Mouse (Mus musculus): Measurements from ENCODE around the gene Ptgis. TPM values are rescaled to one million over a fixed set of nuclear protein-coding genes. Genes with fewer than 3 reads are reported as not detected.

Gene Ptgis
- polyA plus RNA-seq, 1 experiment from 2014 or later, result 4.2 TPM

DNA sequence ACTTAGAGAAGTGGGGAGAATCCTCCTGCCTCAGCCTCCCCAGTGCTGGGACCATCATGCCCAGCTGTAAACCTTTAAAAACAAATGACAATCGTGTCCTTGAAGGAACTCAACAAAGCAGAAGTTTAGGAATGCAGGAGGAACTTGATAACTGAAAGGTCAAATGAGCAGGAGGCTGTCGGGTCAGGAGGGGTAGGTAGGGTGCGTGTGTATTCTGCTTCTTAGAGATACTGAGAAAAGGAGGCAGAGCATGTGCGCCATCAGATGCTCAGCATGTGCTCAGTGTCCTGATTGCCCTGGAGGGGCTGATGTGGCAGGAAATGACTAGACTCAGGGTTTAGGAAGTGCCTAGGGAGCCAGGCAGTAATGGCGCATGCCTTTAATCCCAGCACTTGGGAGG lies 13.1 kb upstream of the Ptgis start:
- no peak overlapping the region for H3K9ac ChIP-seq (ENCODE audit: low read depth, low read length)
- 85% methylated on average over 5 of the region's 5 CpGs for WGBS
- no peaks in the 10 kb centered on the region for H3K36me3 ChIP-seq (ENCODE audit: control insufficient read depth, insufficient read depth, low read length)
- ATAC-seq, result no peak
- H3K27me3 ChIP-seq (replicated peaks; ENCODE audit: control insufficient read depth, insufficient read depth, low read length), result no peaks in the 10 kb centered on the region
- H3K27ac ChIP-seq (ENCODE audit: low read depth, low read length), result no peak overlapping the region
- H3K4me1 ChIP-seq (ENCODE audit: control insufficient read depth, insufficient read depth, low read depth, low read length), result no peaks in the 10 kb centered on the region
- no peak overlapping the region for H3K4me2 ChIP-seq (ENCODE audit: low read length)
- H3K9me3 ChIP-seq (ENCODE audit: control insufficient read depth, low read length), result no peaks in the 10 kb centered on the region
- H3K4me3 ChIP-seq (ENCODE audit: low read length), result no peak overlapping the region

DNA sequence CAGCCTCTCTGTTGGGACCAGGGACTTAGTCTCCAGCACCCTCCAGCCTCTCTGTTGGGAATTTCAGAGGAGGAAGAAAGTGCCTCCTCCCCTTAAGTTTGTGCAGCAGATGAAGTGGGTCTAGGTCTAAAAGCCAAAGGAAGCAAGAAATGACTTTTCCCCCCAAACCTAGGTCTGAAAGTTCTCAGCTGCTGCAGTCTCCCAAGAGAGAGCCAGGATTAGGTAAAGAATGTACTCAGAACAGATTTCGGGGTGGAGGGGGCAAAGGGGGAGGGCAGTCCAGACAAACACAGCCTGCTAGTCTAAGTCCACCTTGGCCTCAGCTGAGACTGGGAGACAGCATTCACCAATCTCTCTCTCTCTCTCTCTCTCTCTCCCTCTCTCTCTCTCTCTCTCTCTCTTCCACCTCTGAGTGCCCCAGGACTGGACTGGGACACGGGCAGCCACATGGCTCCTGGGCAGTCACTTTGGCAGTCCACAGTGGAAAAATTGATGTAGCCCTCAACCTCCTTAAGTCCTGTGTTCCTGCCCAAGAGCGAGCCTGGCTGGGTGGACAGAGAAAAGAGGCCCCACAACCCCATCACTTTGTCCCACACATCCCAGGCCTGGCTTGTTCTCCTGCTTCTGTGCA lies 11.8 kb upstream of the Ptgis start:
- no peaks in the 10 kb centered on the region for H3K9me3 ChIP-seq (ENCODE audit: control insufficient read depth, low read length)
- no peaks in the 10 kb centered on the region for H3K4me1 ChIP-seq (ENCODE audit: control insufficient read depth, insufficient read depth, low read depth, low read length)
- ATAC-seq, result no peak
- H3K27ac ChIP-seq (ENCODE audit: low read depth, low read length), result no peak overlapping the region
- no peak overlapping the region for H3K4me2 ChIP-seq (ENCODE audit: low read length)
- 38% methylated on average over 3 of the region's 3 CpGs for whole genome bisulfite sequencing
- no peak overlapping the region for H3K4me3 ChIP-seq (ENCODE audit: low read length)
- no peaks in the 10 kb centered on the region for H3K27me3 ChIP-seq (replicated peaks; ENCODE audit: control insufficient read depth, insufficient read depth, low read length)
- no peak overlapping the region for H3K9ac ChIP-seq (ENCODE audit: low read depth, low read length)
- H3K36me3 ChIP-seq (ENCODE audit: control insufficient read depth, insufficient read depth, low read length), result no peaks in the 10 kb centered on the region

DNA sequence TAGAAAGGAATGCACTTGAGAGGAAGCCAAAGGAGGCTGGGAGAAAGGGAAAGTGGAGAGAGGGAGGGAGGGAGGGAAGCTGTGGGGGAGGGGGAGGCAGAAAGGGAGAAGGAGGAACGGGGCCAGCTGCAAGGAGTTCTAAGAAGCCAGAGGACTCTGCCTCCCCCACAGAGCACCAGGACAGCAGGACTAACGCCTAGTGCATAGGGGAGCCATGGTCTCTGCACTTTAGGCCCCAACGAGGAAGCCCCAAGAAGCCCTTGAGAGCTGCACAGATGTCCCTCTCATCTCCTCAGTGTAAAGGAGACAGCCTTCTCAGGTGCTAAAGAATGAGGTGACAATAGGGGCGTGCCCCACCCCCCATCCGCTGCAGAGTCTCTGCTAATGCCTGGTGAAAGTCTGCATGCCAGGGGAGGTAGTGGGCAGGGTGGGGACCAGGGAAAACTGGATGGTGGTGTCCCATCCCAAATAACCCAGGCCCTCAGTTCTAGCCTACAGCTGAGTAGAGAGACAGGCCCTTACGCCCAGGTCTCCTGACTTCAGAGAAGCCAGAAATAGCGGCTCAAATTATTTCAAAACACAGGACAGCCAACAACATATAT lies 10.4 kb upstream of the Ptgis start:
- no peak overlapping the region for H3K4me3 ChIP-seq (ENCODE audit: low read length)
- no peaks in the 10 kb centered on the region for H3K36me3 ChIP-seq (ENCODE audit: control insufficient read depth, insufficient read depth, low read length)
- no peaks in the 10 kb centered on the region for H3K27me3 ChIP-seq (replicated peaks; ENCODE audit: control insufficient read depth, insufficient read depth, low read length)
- H3K27ac ChIP-seq (ENCODE audit: low read depth, low read length), result no peak overlapping the region
- H3K4me2 ChIP-seq (ENCODE audit: low read length), result no peak overlapping the region
- 40% methylated on average over 7 of the region's 7 CpGs for WGBS
- H3K9ac ChIP-seq (ENCODE audit: low read depth, low read length), result no peak overlapping the region
- H3K4me1 ChIP-seq (ENCODE audit: control insufficient read depth, insufficient read depth, low read depth, low read length), result no peaks in the 10 kb centered on the region
- no peak for ATAC-seq
- no peaks in the 10 kb centered on the region for H3K9me3 ChIP-seq (ENCODE audit: control insufficient read depth, low read length)

DNA sequence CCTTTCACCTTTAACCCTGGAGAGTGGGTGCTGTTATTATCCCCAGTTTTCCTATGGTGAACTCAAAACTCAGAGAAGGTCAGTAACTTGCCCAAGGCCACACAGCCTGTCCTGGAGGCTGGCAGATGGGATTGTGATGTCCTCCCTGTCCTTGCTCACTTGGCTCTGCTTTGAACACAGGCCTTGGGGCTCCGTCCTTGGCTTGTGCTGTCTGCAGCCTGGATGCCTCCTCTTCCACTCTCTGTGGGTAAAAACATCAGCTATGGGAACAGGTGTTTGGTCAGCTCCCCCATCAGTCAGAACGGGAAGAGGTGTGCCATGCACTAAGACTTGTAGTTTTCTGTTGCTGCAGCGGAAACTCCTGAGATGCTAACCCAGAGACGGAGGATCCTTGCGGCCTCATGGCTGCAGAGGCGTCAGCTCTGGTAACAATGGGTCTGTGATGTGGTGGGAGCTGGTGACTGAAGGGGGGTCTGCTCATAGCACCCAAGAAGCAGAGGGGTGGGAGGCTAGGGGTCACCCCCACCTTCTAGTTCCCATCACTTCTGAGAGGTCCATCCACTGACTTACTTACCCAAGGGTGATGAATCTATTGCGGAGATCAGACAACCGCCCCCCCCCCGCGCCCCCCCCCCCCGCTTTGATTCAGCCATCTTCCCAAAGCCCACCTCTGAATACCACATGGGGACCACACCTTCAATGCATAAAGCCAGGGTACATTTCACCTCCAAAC lies 9.8 kb upstream of the Ptgis start:
- H3K27me3 ChIP-seq (replicated peaks; ENCODE audit: control insufficient read depth, insufficient read depth, low read length), result no peaks in the 10 kb centered on the region
- H3K36me3 ChIP-seq (ENCODE audit: control insufficient read depth, insufficient read depth, low read length), result no peaks in the 10 kb centered on the region
- no peak overlapping the region for H3K27ac ChIP-seq (ENCODE audit: low read depth, low read length)
- 43% methylated on average over 11 of the region's 11 CpGs for WGBS
- H3K9ac ChIP-seq (ENCODE audit: low read depth, low read length), result no peak overlapping the region
- no peak overlapping the region for H3K4me2 ChIP-seq (ENCODE audit: low read length)
- H3K9me3 ChIP-seq (ENCODE audit: control insufficient read depth, low read length), result no peaks in the 10 kb centered on the region
- no peak for ATAC-seq
- no peaks in the 10 kb centered on the region for H3K4me1 ChIP-seq (ENCODE audit: control insufficient read depth, insufficient read depth, low read depth, low read length)
- no peak overlapping the region for H3K4me3 ChIP-seq (ENCODE audit: low read length)

DNA sequence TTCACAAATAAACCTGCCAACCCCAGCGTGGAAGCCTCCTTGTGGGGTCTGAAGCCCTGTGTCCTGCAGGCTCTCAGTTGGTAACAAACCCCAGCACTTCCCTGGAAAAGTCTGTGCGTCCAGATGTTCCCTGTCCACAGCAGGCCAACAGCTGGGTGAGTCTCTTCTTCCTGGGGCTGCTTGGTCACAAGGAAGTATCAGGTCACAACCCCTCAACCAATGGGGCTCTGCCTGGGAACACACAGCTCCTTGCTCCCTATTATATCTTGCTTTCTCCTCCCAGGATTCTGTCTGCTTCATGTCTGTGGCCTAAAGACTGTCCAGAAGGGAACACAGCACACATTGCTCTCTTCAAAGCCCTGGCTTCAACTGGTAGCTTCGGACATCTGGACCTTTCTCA lies 9.2 kb upstream of the Ptgis start:
- WGBS, result 72% methylated on average over 3 of the region's 3 CpGs
- no peaks in the 10 kb centered on the region for H3K9me3 ChIP-seq (ENCODE audit: control insufficient read depth, low read length)
- no peak overlapping the region for H3K4me3 ChIP-seq (ENCODE audit: low read length)
- no peak for ATAC-seq
- H3K27me3 ChIP-seq (replicated peaks; ENCODE audit: control insufficient read depth, insufficient read depth, low read length), result no peaks in the 10 kb centered on the region
- no peaks in the 10 kb centered on the region for H3K36me3 ChIP-seq (ENCODE audit: control insufficient read depth, insufficient read depth, low read length)
- no peak overlapping the region for H3K9ac ChIP-seq (ENCODE audit: low read depth, low read length)
- H3K27ac ChIP-seq (ENCODE audit: low read depth, low read length), result no peak overlapping the region
- H3K4me2 ChIP-seq (ENCODE audit: low read length), result no peak overlapping the region
- no peaks in the 10 kb centered on the region for H3K4me1 ChIP-seq (ENCODE audit: control insufficient read depth, insufficient read depth, low read depth, low read length)

DNA sequence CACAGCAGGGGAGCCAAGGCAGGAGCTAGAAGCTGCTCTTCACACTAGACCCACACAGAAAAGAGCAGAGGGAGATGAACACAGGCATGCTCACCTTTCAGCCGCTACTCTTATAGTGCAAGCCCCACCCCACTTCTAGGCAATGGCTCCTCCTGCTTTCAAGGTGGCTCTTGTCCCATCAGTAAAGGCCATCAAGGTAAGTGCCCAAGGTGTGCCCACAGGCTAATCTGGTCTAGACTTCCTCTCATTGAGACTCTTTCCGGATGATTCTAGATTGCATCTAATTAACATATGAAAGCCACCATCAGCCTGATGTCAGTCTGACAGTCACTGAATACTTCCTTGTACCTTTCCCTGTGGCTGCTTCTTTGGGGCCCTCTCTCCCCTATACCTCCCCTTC lies 7.4 kb upstream of the Ptgis start:
- H3K36me3 ChIP-seq (ENCODE audit: control insufficient read depth, insufficient read depth, low read length), result no peaks in the 10 kb centered on the region
- no peak overlapping the region for H3K9ac ChIP-seq (ENCODE audit: low read depth, low read length)
- H3K4me1 ChIP-seq (ENCODE audit: control insufficient read depth, insufficient read depth, low read depth, low read length), result no peaks in the 10 kb centered on the region
- no peak overlapping the region for H3K4me3 ChIP-seq (ENCODE audit: low read length)
- no peaks in the 10 kb centered on the region for H3K9me3 ChIP-seq (ENCODE audit: control insufficient read depth, low read length)
- ATAC-seq, result no peak
- no peaks in the 10 kb centered on the region for H3K27me3 ChIP-seq (replicated peaks; ENCODE audit: control insufficient read depth, insufficient read depth, low read length)
- H3K4me2 ChIP-seq (ENCODE audit: low read length), result no peak overlapping the region
- no peak overlapping the region for H3K27ac ChIP-seq (ENCODE audit: low read depth, low read length)
- WGBS, result 59% methylated on average over 2 of the region's 2 CpGs

DNA sequence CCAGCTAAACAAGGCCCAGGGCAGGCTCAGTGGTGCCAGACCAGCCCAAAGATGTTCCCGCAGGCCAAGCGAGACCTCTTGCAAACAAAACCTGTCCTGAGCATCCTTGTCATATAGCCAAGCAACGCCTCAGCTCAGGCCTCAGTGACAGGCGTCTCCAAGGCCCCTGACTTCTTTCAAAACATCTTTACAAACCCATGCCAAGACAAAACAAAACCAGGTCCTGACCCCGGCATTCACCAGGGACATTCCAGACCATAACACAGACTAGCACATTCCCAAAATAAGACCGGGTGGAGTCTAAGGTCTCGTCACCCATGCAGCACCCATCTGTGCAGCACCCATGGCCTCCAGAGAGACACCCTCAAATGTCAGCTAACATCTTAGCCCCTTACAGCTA lies 6.3 kb upstream of the Ptgis start:
- Histone ChIP-seq H3K9ac (ENCODE audit: low read depth, low read length) (no peak overlapping the region), H3K27ac (ENCODE audit: low read depth, low read length) (no peak overlapping the region), H3K36me3 (ENCODE audit: control insufficient read depth, insufficient read depth, low read length) (no peaks in the 10 kb centered on the region), H3K9me3 (ENCODE audit: control insufficient read depth, low read length) (no peaks in the 10 kb centered on the region), H3K4me3 (ENCODE audit: low read length) (no peak overlapping the region), H3K27me3 (replicated peaks; ENCODE audit: control insufficient read depth, insufficient read depth, low read length) (no peaks in the 10 kb centered on the region), H3K4me1 (ENCODE audit: control insufficient read depth, insufficient read depth, low read depth, low read length) (no peaks in the 10 kb centered on the region), H3K4me2 (ENCODE audit: low read length) (no peak overlapping the region)
- WGBS, result 57% methylated on average over 7 of the region's 7 CpGs
- ATAC-seq, result no peak

DNA sequence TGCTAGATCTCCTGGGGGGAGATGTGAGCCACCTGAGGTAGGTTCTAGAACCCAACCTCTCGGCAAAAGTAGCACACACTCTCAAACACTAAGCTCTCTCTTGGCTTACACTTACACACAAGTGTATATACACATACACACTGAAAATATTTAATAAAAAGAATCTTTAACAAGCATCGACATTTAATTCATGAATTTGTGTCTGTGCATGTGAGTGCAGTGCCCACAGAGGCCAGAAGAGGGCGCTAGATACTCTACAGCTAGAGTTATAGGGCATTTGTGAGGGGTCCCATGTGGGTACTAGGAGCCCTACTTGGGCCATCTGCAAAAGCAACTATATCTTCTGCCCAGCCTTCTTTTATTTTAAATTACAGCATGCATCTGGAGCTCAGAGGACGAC lies 4.5 kb upstream of the Ptgis start:
- peaks cover 6% of the 10 kb centered on the region for H3K4me1 ChIP-seq (ENCODE audit: control insufficient read depth, insufficient read depth, low read depth, low read length)

DNA sequence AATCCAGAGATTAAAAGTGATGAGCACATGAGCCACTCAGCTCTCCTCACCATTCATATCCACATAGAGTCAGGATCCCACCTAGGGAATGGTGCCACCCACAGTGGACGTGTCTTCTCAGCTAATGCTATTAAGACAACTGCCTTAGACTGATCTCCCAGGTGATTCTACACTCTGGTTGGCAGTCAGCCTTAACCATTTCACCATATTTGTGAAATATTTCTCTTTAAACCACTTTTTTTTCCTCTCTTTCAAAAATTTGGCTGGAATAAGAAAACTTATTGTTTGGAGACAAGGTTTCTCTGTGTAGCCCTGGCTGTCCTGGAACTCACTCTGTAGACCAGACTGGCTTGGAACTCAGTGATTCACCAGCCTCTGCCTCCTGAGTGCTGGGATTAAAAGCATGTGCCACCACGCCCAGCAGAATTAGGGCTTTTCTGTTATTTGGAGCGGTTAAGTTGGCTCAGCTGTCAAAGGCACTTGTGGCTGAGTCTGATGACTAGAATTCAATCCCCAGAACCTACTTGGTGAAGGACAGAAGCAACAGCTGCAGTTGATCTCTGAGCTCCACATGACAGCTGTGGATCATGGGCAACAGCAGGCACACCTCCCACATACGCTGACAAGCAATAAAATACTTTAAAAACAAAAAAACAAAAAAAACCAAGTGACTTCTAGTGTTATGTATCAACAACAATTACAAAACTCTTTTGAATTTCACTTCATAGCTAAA lies 3.6 kb upstream of the Ptgis start:
- H3K9me3 ChIP-seq (ENCODE audit: control insufficient read depth, low read length), result no peaks in the 10 kb centered on the region
- H3K4me2 ChIP-seq (ENCODE audit: low read length), result no peak overlapping the region
- no peak for ATAC-seq
- H3K4me1 ChIP-seq (ENCODE audit: control insufficient read depth, insufficient read depth, low read depth, low read length), result peaks cover 7% of the 10 kb centered on the region
- H3K9ac ChIP-seq (ENCODE audit: low read depth, low read length), result no peak overlapping the region
- H3K27ac ChIP-seq (ENCODE audit: low read depth, low read length), result no peak overlapping the region
- no peaks in the 10 kb centered on the region for H3K36me3 ChIP-seq (ENCODE audit: control insufficient read depth, insufficient read depth, low read length)
- WGBS, result 95% methylated on average over 4 of the region's 4 CpGs
- H3K4me3 ChIP-seq (ENCODE audit: low read length), result no peak overlapping the region
- H3K27me3 ChIP-seq (replicated peaks; ENCODE audit: control insufficient read depth, insufficient read depth, low read length), result peaks cover 5% of the 10 kb centered on the region

More for the DNA sequence above, 4.5 kb upstream of the Ptgis start:
- 79% methylated on average over 4 of the region's 4 CpGs for WGBS
- Histone ChIP-seq H3K36me3 (ENCODE audit: control insufficient read depth, insufficient read depth, low read length) (no peaks in the 10 kb centered on the region), H3K27me3 (replicated peaks; ENCODE audit: control insufficient read depth, insufficient read depth, low read length) (peaks cover 5% of the 10 kb centered on the region), H3K27ac (ENCODE audit: low read depth, low read length) (no peak overlapping the region), H3K9ac (ENCODE audit: low read depth, low read length) (no peak overlapping the region), H3K4me2 (ENCODE audit: low read length) (no peak overlapping the region), H3K9me3 (ENCODE audit: control insufficient read depth, low read length) (no peaks in the 10 kb centered on the region), H3K4me3 (ENCODE audit: low read length) (no peak overlapping the region)
- ATAC-seq, result no peak

Measured in hindbrain, embryonic 16.5 days (tissue).